Mouse (Mus musculus): ENCODE data around the gene Foxo1. TPM values are rescaled to one million over a fixed set of nuclear protein-coding genes. Genes with fewer than 3 reads are reported as not detected.

The Foxo1 gene
- polyA plus RNA-seq, 1 experiment from 2014 or later, result 2.3 TPM

Other genes starting within 250 kb of the Foxo1 start
- gene Maml3, start 163.3 kb upstream of the Foxo1 start, polyA plus RNA-seq (2015; fragmentation: Nextera tagmentation; extraction: Ambion mirVana), result 5.2 and 6.2 TPM in 2 replicates